Mouse (Mus musculus) limb, embryonic 11.5 days (tissue): ENCODE measurements around the gene Ntpcr. TPM values are rescaled to one million over a fixed set of nuclear protein-coding genes. Genes with fewer than 3 reads are reported as not detected.

Experiments
- ATAC-seq: fragments of 200-750 bp; cut with Nextera tagmentation; 2 replicates; pipeline ENCODE4 v1.8.0; 2017; ENCODE audit warnings: low read depth; ENCODE audit not compliant: insufficient number of reproducible peaks, low FRiP score, low TSS enrichment
- DNase-seq: peaks from one replicate; pipeline ENCODE4 v3.0.0-alpha.2; 2015; ENCODE audit warnings: low spot score
- H3K27ac ChIP-seq: fragments of 300-500 bp; sonication (generic); replicated peaks from 2 replicates; pipeline ENCODE4 v1.5.1; 2014; ENCODE audit warnings: low read depth, mild to moderate bottlenecking, low read length
- H3K27me3 ChIP-seq: fragments of 300-500 bp; sonication (generic); 2 replicates; pipeline ENCODE4 v1.6.1; 2014; ENCODE audit warnings: mild to moderate bottlenecking, low read length, mixed read lengths; ENCODE audit not compliant: control insufficient read depth, insufficient read depth
- H3K36me3 ChIP-seq: fragments of 300-500 bp; sonication (generic); 2 replicates; pipeline ENCODE4 v1.6.1; 2014; ENCODE audit warnings: mild to moderate bottlenecking, low read length, moderate library complexity, mixed read lengths; ENCODE audit not compliant: control insufficient read depth, insufficient read depth
- H3K4me1 ChIP-seq: fragments of 300-500 bp; sonication (generic); 2 replicates; pipeline ENCODE4 v1.6.1; 2014; ENCODE audit warnings: low read length, mixed read lengths; ENCODE audit not compliant: control insufficient read depth, insufficient read depth
- H3K4me2 ChIP-seq: fragments of 300-500 bp; sonication (generic); 2 replicates; pipeline ENCODE4 v1.6.1; 2014; ENCODE audit warnings: low read depth, mild to moderate bottlenecking, moderate library complexity; ENCODE audit not compliant: severe bottlenecking
- H3K4me3 ChIP-seq: fragments of 300-500 bp; sonication (generic); 2 replicates; pipeline ENCODE4 v1.5.1; 2014; ENCODE audit warnings: low read depth, low read length
- H3K9ac ChIP-seq: fragments of 300-500 bp; sonication (generic); 2 replicates; pipeline ENCODE4 v1.6.1; 2014; ENCODE audit warnings: mild to moderate bottlenecking, low read length
- H3K9me3 ChIP-seq: fragments of 300-500 bp; sonication (generic); 2 replicates; pipeline ENCODE4 v1.6.1; 2016; ENCODE audit warnings: low read length; ENCODE audit not compliant: control insufficient read depth
- WGBS: fragments of 180-500 bp; shearing (Covaris S2); extraction: QIAGEN DNeasy Blood & Tissue Kit; methylation state at CpG from one replicate; pipeline ENCODE4 v1.1.7; 2014; 5-methylcytosine and 5-hydroxymethylcytosine counted together
- polyA plus RNA-seq: library from polyadenylated mRNA; unstranded; fragments of >200 nt; fragmentation: Nextera tagmentation; extraction: Ambion mirVana; gene quantifications from 2 replicates; pipeline ENCODE4 v1.2.1, GENCODE M21; 2014

Gene Ntpcr
- polyA plus RNA-seq, 1 experiment from 2014 or later = 22.0 TPM

DNA sequence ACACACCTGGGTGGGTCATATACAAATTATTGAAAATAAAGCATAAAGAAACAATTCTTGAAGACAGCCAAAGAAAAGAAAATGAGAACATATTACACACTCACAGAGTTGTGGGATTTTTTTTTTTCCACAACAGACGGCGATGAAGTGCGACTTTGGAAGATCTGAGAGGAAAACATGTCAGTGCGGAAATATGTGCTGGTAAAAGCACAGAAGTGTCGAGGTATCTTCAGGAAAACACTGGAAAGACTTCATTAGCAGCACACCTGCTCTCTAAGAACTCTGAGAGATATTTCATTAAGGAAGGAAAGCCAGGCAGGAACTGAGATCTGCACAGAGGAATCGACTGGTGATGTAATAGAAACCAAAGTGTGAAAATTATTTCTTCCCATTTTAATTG, 33.8 kb upstream of the Ntpcr start:
- no peak for DNase-seq
- Histone ChIP-seq H3K27ac (no peak overlapping the region), H3K4me3 (no peak overlapping the region), H3K4me1 (no peaks in the 10 kb centered on the region), H3K27me3 (no peaks in the 10 kb centered on the region), H3K9me3 (no peaks in the 10 kb centered on the region), H3K36me3 (no peaks in the 10 kb centered on the region), H3K9ac (no peak overlapping the region), H3K4me2 (no peak overlapping the region)
- 89% methylated on average over 6 of the region's 6 CpGs for WGBS
- ATAC-seq = no peak

DNA sequence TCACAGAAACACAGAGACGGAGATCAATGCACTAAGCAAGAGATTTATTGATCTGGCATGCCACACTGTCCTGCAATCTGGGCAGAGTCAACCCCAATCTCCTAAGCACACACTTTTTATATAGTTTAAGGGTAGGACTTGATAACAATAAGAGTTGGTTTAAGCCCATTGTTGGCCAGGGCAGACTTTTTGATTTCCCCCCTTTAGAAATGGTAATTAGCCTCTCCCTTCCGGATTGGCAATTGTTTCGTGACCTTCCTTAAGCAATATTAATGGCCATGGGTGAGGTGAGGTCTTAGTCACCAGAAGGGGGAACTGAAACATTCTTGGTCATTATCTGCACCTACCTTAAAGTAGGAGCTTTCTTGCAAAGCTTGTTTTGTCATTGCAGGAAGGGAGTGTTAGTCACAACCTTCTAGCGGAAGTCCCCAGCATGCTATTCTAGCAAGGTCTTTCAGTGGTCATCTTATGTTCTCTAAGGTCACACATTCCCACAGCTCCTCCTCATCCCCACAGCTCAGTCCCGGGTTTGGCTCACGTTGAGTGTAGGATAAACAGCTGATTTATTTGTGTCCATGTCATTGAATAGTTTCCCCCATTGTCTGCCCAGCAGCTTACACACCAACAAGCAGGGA, 30.3 kb upstream of the Ntpcr start:
- WGBS = 86% methylated on average over 6 of the region's 6 CpGs

DNA sequence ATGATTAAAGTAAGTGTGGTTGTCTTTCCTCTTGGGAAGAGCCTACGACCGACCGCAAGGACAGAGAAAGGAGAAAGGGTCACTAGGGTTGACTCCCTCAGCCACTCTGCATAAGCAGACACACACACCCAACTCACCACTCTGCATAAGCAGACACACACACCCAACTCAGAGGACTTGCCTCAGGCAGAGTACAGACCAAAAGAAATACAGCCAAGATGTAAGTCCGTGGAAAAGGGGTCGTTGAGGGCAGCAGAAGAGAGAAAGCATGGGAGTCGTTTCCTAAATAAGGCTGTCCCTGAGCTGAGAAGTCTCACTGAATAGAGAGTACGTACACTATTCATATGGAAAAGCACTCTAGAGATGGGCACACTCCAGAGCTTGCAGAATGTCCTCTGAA, 29.4 kb upstream of the Ntpcr start:
- no peaks in the 10 kb centered on the region for H3K9me3 ChIP-seq
- no peak overlapping the region for H3K4me2 ChIP-seq
- H3K9ac ChIP-seq = no peak overlapping the region
- H3K36me3 ChIP-seq = no peaks in the 10 kb centered on the region
- DNase-seq (no peak), ATAC-seq (no peak)
- H3K4me3 ChIP-seq = no peak overlapping the region
- 81% methylated on average over 7 of the region's 7 CpGs for WGBS
- no peaks in the 10 kb centered on the region for H3K4me1 ChIP-seq
- no peaks in the 10 kb centered on the region for H3K27me3 ChIP-seq
- H3K27ac ChIP-seq = no peak overlapping the region

More for the DNA sequence above, 30.3 kb upstream of the Ntpcr start:
- H3K27ac ChIP-seq = no peak overlapping the region
- no peaks in the 10 kb centered on the region for H3K4me1 ChIP-seq
- no peak overlapping the region for H3K4me3 ChIP-seq
- H3K27me3 ChIP-seq = no peaks in the 10 kb centered on the region
- no peak for ATAC-seq
- H3K9ac ChIP-seq = no peak overlapping the region
- H3K36me3 ChIP-seq = no peaks in the 10 kb centered on the region
- no peak for DNase-seq
- no peak overlapping the region for H3K4me2 ChIP-seq
- no peaks in the 10 kb centered on the region for H3K9me3 ChIP-seq

DNA sequence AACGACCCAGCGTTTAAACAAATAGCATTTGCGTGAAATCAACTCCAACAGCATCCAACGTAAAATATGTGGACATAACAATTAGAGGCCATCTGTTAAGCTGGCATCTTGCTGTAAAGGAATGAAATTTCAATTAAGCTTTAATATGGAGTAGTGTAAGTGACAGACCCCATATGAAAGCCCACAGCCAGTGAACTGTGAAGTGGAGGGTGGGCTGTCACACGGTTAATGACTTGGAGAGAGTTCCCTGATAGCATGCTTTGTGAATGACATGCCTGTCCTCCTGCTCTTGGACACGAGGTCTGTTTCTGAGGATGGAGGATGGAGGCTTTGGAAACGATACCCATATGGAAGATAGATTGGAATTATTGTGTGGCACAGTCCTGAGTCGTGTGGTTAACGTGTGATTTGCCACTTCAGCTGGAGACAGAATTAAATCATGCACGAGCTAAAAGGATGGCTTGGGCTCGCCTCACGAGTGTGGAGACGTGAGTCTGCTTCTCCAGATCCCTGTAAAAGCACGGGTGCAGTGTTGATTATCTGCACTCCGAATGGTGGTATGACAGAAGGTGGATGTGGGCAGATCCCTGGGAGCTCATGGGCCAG, 26.8 kb upstream of the Ntpcr start:
- 76% methylated on average over 15 of the region's 15 CpGs for WGBS
- no peak for ATAC-seq
- H3K4me2 ChIP-seq = no peak overlapping the region
- no peaks in the 10 kb centered on the region for H3K4me1 ChIP-seq
- no peak overlapping the region for H3K27ac ChIP-seq
- H3K9ac ChIP-seq = no peak overlapping the region
- H3K27me3 ChIP-seq = no peaks in the 10 kb centered on the region
- no peaks in the 10 kb centered on the region for H3K36me3 ChIP-seq
- H3K9me3 ChIP-seq = no peaks in the 10 kb centered on the region
- no peak for DNase-seq
- H3K4me3 ChIP-seq = no peak overlapping the region

DNA sequence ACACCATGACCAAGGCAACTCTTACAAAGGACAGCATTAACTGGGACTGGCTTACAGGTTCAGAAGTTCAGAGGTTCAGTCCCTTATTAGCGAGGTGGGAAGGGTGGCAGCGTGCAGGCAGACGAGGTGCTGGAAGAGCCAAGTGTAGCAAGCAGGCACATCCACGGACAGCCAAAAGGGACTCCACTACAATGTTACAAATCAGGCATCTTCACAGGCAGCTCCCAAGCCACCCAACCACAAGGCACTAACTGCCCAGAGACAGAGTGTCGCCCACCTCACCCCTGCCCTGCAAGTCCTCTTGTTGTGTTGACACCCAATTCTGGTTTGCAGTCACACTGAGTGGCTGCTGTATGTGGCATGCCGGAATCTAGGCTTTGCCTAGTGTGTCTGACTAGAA, 25.3 kb upstream of the Ntpcr start:
- ATAC-seq (no peak), DNase-seq (no peak)
- Histone ChIP-seq H3K4me1 (no peaks in the 10 kb centered on the region), H3K27ac (no peak overlapping the region), H3K36me3 (no peaks in the 10 kb centered on the region), H3K27me3 (no peaks in the 10 kb centered on the region), H3K9ac (no peak overlapping the region), H3K4me2 (no peak overlapping the region), H3K4me3 (no peak overlapping the region), H3K9me3 (no peaks in the 10 kb centered on the region)
- WGBS = 83% methylated on average over 6 of the region's 6 CpGs

DNA sequence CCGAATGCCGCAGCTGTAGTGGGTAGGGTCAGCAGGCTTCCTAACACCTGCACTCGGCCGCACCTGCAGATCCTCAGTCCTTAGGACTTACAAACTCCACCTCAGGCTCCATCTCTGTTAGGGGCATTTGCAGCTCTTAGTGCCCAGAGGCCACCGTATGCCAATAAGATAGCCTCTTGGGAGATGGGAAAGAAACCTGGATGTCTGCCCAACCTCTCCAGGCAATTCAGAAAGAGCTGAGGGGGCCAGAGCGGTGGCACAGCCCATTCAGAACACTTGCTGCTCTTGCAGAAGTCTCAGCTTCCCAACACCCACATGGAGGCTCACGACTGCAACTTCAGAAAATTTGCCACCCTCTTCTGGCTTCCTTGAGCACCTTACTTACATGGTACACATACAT, 23.9 kb upstream of the Ntpcr start:
- no peak for DNase-seq
- H3K9ac ChIP-seq = no peak overlapping the region
- no peaks in the 10 kb centered on the region for H3K36me3 ChIP-seq
- no peak overlapping the region for H3K4me3 ChIP-seq
- no peak overlapping the region for H3K27ac ChIP-seq
- H3K4me1 ChIP-seq = no peaks in the 10 kb centered on the region
- H3K27me3 ChIP-seq = no peaks in the 10 kb centered on the region
- H3K9me3 ChIP-seq = no peaks in the 10 kb centered on the region
- no peak overlapping the region for H3K4me2 ChIP-seq
- 88% methylated on average over 7 of the region's 7 CpGs for WGBS
- ATAC-seq = no peak

DNA sequence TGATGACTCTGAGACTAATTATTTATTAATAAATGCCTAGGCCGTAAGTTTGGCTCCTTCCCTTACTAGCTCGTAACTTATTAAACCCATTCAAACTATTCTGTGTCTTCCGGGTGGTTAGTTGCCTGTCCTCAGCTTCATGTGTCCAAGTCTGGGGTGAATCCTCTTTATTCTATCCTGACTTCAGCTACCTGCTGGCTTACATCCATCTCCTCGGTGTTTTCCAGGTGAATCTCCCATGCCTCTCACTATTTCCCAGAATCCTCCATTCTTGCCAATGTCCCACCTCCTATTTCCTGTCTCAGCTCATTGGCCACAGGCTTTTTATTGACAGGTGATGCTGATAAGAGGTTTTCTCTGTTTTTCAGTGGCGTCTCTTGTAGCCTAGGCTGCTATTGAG, 20.6 kb upstream of the Ntpcr start:
- no peak for ATAC-seq
- Histone ChIP-seq H3K4me3 (no peak overlapping the region), H3K36me3 (no peaks in the 10 kb centered on the region), H3K27me3 (no peaks in the 10 kb centered on the region), H3K9me3 (no peaks in the 10 kb centered on the region), H3K4me2 (no peak overlapping the region), H3K4me1 (no peaks in the 10 kb centered on the region), H3K27ac (no peak overlapping the region), H3K9ac (no peak overlapping the region)
- no peak for DNase-seq
- 90% methylated on average over 5 of the region's 5 CpGs for WGBS

DNA sequence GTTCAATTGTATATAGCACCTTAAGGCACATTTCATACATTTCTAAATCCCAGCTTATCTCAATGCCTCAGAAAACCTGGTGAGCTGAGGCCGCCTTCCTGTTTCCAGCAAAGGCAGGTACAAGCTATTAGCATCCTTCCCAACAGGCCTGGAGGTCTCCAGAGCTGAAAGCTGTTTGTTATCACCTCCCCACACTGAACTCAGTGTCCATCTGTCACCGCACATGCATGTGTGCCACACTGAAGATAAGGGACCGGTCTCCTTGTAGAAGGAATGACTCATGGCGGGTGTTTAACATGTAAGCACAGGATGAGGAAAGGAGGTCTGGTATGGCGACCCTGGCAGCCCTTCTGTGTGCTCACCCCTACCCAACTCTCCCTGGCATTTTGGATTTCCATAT, 18.2 kb upstream of the Ntpcr start:
- Histone ChIP-seq H3K9ac (no peak overlapping the region), H3K36me3 (no peaks in the 10 kb centered on the region), H3K4me2 (no peak overlapping the region), H3K27me3 (no peaks in the 10 kb centered on the region), H3K27ac (no peak overlapping the region), H3K4me3 (no peak overlapping the region), H3K4me1 (no peaks in the 10 kb centered on the region; the same call in 1 of the 2 replicates), H3K9me3 (no peaks in the 10 kb centered on the region)
- ATAC-seq (no peak), DNase-seq (no peak)
- WGBS = 91% methylated on average over 5 of the region's 5 CpGs

DNA sequence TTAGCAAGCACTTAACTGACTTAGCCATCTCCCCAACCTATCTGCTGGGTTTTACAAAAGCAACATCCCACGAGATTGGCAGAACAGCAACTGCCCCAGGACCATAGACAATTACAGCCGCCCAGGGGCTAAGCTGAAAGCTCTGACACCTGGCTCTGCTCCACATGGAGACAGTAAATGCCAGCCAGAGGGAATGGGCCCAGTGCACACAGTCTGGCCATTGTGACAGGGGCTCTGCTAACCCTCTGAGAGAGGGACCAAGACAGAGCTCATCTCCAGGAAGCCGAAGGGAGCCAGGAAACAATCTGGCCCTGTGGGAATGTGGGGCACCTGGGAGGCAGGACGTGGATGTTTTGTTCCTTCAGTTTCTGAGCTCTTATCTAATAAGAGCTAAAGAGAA, 13.6 kb upstream of the Ntpcr start:
- Histone ChIP-seq H3K4me2 (no peak overlapping the region), H3K4me1 (no peaks in the 10 kb centered on the region; the same call in 1 of the 2 replicates), H3K9ac (no peak overlapping the region), H3K36me3 (no peaks in the 10 kb centered on the region), H3K9me3 (no peaks in the 10 kb centered on the region; the same call in 1 of the 2 replicates), H3K27me3 (no peaks in the 10 kb centered on the region), H3K27ac (no peak overlapping the region), H3K4me3 (no peak overlapping the region)
- DNase-seq (no peak), ATAC-seq (no peak)
- 21% methylated on average over 4 of the region's 4 CpGs for WGBS
